Mouse (Mus musculus): ENCODE measurements around the gene 1110057P08Rik.
"Not testable (repeated sequence)": the region's sequence is repeated elsewhere in the genome, so short reads cannot be mapped to it uniquely, and the experiment has no call there.

1110057P08Rik gene

DNA sequence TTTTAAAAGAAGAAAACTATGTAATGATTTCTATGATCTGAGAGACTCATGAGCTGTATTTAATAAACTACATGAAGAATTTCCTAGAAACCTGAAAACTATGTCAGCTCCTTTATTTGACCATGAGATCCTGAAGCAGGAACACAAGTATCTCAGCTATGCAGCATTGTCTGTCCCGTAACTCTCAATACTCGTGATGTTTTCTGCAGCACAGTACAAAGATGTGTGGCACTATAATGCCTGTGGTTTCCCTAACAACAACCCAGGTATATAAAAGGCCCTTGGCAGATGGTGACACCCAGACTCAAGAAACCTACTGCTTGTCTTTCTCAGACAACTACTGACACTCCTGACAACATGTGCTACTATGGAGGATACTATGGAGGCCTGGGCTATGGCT lies at the start of gene 1110057P08Rik:
TSS of gene 1110057P08Rik (plus strand) at position 301 of the 400 bp plus-strand sequence.
- CTCF ChIA-PET: no interaction called here

DNA sequence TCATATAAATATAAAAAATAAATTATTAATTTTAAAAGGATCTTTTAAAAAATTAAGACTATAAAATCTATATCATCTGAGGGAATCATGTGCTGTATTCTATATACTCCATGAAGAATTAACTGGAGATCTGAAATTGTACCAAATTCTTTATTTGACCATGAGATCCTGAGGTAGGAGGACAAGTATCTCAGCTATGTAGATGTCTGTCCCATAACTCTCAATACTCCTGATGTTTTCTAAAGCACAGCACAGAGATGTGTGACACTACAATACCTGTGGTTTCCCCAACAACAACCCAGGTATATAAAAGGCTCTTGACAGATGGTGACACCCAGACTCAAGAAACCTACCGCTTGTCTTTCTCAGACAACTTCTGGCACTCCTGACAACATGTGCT lies 34.0 kb upstream of the 1110057P08Rik start, which contains the start of gene Gm6358:
TSS of gene Gm6358 (plus strand) at position 301 of the 400 bp plus-strand sequence.
- CTCF ChIA-PET: no interaction called here

DNA sequence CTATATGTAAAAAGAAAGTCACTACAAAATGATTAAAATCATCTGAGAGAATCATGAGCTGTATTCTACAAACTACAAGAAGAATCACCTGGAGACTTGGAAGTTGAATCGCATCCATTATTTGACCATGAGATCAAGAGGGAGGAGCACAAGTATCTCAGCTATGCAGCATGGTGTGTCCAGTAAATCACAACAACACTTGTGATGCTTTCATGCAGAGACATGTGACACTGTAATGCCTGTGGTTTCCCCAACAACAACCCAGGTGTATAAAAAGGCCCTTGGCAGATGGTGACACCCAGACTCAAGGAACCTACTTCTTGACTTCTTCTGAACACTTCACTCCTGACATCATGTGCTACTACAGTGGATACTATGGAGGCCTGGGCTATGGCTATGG lies 23.7 kb upstream of the 1110057P08Rik start, which contains the start of gene Gm10061:
TSS of gene Gm10061 (plus strand) at position 301 of the 400 bp plus-strand sequence.
- CTCF ChIA-PET: no interaction called here

DNA sequence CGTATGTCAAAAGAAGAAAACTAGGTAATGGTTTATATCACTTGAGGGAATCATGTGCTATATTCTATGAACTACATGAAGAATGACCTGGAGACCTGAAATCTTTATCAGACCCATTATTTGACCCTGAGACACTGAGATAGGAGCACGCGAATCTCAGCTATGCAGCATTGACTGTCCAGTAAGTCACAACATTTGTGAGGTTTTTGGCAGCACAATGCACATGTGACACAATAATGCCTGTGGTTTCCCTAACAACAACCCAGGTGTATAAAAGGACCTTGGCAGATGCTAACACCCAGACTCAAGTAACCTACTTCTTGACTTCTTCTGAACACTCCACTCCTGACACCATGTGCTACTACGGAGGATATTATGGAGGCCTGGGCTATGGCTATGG lies 16.9 kb upstream of the 1110057P08Rik start, which contains the start of gene Gm9789:
TSS of gene Gm9789 (plus strand) at position 301 of the 400 bp plus-strand sequence.
- CTCF ChIA-PET: no interaction called here

DNA sequence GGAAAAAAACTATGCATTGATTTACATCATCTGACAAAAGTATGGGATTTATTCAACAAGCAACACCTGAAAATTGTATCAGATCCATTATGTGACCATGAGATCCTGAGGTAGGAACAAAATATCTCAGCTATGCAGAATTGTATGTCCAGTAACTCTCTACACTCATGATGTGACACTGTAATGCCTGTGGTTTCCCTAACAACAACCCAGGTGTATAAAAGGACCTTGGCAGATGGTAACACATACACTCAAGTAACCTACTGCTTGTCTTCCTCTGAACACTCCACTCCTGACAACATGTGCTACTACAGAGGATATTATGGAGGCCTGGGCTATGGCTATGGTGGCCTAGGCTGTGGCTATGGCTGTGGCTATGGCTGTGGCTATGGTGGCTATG lies 5.3 kb upstream of the 1110057P08Rik start, which contains the start of gene Gm7735:
TSS of gene Gm7735 (plus strand) at position 301 of the 400 bp plus-strand sequence.
- CTCF ChIA-PET: not testable (repeated sequence)

DNA sequence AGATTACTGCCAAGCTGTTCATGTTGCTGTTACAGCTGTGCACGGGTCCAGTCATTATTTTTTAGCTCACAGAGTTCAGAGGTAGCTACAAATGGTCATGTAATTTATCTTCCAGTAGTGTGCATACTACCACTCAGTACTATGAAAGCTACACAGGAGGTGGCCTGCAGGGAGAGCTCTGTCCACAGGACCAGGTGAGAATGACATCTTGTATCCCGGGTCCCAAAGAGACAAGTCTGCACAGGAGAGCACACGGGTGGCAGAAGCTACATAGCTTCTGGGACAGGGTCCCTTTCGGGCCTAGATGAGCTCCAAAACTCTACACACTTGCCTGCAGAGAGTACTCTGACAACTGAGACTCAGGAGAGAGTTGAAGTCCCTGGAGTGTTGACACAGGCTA lies 14.1 kb downstream of the 1110057P08Rik start:
- CTCF ChIA-PET: no interaction called here

DNA sequence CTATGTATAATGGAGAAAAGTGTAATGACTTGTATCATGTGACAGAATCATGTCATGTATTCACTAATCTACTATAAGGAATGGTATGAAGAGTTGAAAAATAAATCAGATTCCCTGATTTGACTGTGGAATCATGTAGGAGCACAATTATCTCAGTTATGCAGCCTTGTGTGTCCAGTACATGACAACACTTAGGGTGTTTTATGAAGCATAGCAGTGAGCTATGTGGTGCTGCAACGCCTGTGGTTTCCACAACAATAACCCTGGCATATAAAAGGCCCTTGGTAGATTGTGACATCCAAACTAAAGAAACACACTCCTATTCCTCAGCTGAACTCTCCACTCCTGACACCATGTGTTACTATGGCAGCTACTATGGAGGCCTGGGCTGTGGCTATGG lies 31.0 kb downstream of the 1110057P08Rik start, which contains the start of gene Krtap20-2:
TSS of gene Krtap20-2 (plus strand) at position 301 of the 400 bp plus-strand sequence.
- CTCF ChIA-PET: no interaction called here
